Mouse (Mus musculus) testis, adult 2 months (tissue): ENCODE measurements around the gene Hist1h2bc. TPM values are rescaled to one million over a fixed set of nuclear protein-coding genes. Genes with fewer than 3 reads are reported as not detected.

Source experiments
- H3K27ac ChIP-seq: fragments of 200-500 bp; 2 replicates; pipeline ENCODE4 v1.5.1; 2012; ENCODE audit warnings: low read depth, low read length; ENCODE audit not compliant: control insufficient read depth, insufficient read depth
- H3K27me3 ChIP-seq: fragments of 200-500 bp; 2 replicates; pipeline ENCODE4 v1.6.1; 2012; ENCODE audit warnings: mild to moderate bottlenecking, low read length, moderate library complexity; ENCODE audit not compliant: control insufficient read depth, insufficient read depth
- H3K36me3 ChIP-seq: fragments of 200-500 bp; 2 replicates; pipeline ENCODE4 v1.6.1; 2012; ENCODE audit warnings: mild to moderate bottlenecking, low read length; ENCODE audit not compliant: control insufficient read depth, insufficient read depth
- H3K4me1 ChIP-seq: fragments of 200-500 bp; 2 replicates; pipeline ENCODE4 v1.6.1; 2012; ENCODE audit warnings: low read length; ENCODE audit not compliant: control insufficient read depth, insufficient read depth
- H3K4me3 ChIP-seq: fragments of 200-500 bp; 2 replicates; pipeline ENCODE4 v1.5.1; 2012; ENCODE audit warnings: low read depth, mild to moderate bottlenecking, low read length, moderate library complexity, mixed read lengths; ENCODE audit not compliant: control insufficient read depth
- CTCF ChIP-seq: fragments of 200-500 bp; IDR thresholded peaks from 2 replicates; pipeline ENCODE4 v1.5.1; 2012; ENCODE audit warnings: low read depth, mild to moderate bottlenecking, inconsistent platforms, low read length, moderate library complexity; ENCODE audit not compliant: control insufficient read depth, insufficient read depth, insufficient replicate concordance
- POLR2A ChIP-seq: fragments of 200-500 bp; IDR thresholded peaks from 2 replicates; pipeline ENCODE4 v1.6.1; 2012; ENCODE audit warnings: low read depth, mild to moderate bottlenecking, inconsistent platforms, low read length, moderate library complexity; ENCODE audit not compliant: control insufficient read depth
- polyA plus RNA-seq: library from polyadenylated mRNA; depleted of rRNA; stranded (reverse); fragments of >200 nt; gene quantifications from 2 replicates; pipeline ENCODE4 v1.2.3, GENCODE M21; 2012

Gene Hist1h2bc
- polyA plus RNA-seq, 1 experiment = 17.8 TPM

DNA sequence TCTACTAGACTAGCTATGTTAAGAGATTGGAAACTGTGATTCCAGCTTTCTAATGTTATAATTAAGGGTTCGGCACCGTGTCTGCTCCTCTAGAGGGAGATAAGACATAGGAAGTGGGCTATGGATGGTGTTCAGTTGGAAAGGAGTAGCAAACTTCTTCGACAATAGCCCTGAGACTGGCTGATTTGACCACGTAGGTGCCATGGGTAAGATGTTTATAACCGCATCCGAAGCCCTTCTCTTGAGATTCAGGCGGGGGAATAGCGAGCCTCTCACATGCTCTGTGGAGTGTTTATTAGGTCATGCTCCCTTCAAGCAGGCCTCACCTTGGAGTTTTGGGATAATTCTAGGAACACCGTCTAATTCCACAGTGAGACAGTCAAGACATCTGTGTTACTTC lies 11.0 kb downstream of the Hist1h2bc start:
- H3K27ac ChIP-seq = no peak overlapping the region; the same call in 1 of the 2 replicates
- H3K4me3 ChIP-seq = peak overlapping the region; percentile 39; the same call in 1 of the 2 replicates
- TF ChIP-seq POLR2A (no peak), CTCF (no peak)
- H3K36me3 ChIP-seq = no peaks in the 10 kb centered on the region
- H3K4me1 ChIP-seq = peaks cover 13% of the 10 kb centered on the region
- no peaks in the 10 kb centered on the region for H3K27me3 ChIP-seq

DNA sequence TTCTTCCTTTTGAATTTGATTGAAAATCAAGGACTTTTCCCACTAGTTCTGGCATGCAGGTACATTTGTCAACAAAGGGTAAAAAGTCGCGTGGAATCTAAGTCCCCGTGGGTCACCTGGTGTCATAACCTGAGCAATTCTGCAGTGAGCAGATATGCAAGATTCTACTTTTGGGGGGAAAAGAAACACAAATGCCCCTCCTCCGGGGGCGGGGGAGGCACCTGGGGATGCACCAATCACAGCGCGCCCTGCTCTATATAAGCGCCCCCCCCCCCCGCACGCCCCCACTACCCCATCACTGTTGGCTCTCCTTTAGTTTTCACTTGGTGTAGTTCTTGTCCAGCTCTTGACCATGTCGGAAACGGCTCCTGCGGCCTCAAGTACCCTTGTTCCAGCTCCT lies 11.5 kb downstream of the Hist1h2bc start, which contains the start of gene Hist1h1t:
Gene Hist1h1t (plus strand): TSS at position 301 of the 400 bp plus-strand sequence.
- TF ChIP-seq POLR2A = no peak; the same call in 1 of the 2 replicates
- no peak for TF ChIP-seq CTCF
- Histone ChIP-seq H3K27ac (peak within 1 kb of the TSS; percentile 93), H3K36me3 (no peaks in the 10 kb centered on the region), H3K27me3 (no peaks in the 10 kb centered on the region), H3K4me3 (peak within 1 kb of the TSS; percentile 76), H3K4me1 (peaks cover 13% of the 10 kb centered on the region)

DNA sequence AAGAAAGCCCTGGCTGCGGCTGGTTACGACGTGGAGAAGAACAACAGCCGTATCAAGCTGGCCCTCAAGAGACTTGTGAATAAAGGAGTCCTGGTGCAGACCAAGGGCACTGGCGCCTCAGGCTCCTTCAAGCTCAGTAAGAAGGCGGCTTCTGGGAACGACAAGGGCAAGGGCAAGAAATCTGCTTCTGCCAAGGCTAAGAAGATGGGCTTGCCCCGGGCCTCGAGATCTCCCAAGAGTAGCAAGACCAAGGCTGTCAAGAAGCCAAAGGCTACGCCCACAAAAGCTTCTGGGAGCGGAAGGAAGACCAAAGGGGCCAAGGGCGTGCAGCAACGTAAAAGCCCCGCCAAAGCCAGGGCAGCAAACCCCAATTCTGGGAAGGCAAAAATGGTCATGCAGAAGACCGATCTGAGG lies 12.1 kb downstream of the Hist1h2bc start:
- peaks cover 13% of the 10 kb centered on the region for H3K4me1 ChIP-seq
- H3K36me3 ChIP-seq = no peaks in the 10 kb centered on the region
- peak overlapping the region; percentile 76 for H3K4me3 ChIP-seq
- H3K27ac ChIP-seq = peak overlapping the region; percentile 93
- no peaks in the 10 kb centered on the region for H3K27me3 ChIP-seq
- TF ChIP-seq POLR2A (no peak), CTCF (no peak)

DNA sequence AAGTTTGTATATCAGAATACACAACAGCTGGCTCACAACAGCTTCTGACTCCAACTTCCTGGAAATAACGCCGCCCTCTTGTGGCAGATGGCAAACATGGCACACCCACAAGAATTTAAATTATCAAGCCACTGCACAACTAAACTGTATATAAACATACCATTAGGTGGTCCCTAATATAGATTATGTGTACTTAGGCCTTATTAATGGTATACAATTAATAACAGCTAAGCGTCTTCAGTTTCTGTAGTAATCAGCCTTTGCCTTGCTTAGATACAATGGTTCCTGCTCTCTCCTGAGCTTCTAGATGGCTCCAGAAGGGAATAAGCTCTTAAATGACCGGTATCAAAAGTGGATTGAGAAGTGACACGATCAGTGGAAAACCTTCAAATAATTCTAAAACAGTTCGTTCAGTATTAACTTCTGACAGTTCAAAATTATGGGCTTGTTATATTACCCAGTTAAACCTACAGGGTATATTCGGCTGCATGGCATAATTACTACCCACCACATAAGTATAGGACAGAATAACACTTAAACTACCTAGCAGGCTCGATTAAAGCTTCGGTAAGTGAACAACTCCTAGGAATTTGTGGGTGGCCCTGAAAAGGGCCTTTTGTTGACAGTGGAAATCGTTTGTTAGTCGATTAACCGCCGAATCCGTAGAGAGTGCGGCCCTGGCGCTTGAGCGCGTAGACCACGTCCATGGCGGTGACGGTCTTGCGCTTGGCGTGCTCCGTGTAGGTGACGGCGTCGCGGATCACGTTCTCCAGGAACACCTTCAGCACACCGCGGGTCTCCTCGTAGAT lies 13.7 kb downstream of the Hist1h2bc start:
- peak overlapping the region; percentile 89 for H3K4me3 ChIP-seq
- H3K4me1 ChIP-seq = peaks cover 13% of the 10 kb centered on the region
- H3K27ac ChIP-seq = peak overlapping the region; percentile 89
- H3K36me3 ChIP-seq = no peaks in the 10 kb centered on the region
- H3K27me3 ChIP-seq = no peaks in the 10 kb centered on the region
- TF ChIP-seq POLR2A (no peak), CTCF (no peak)

DNA sequence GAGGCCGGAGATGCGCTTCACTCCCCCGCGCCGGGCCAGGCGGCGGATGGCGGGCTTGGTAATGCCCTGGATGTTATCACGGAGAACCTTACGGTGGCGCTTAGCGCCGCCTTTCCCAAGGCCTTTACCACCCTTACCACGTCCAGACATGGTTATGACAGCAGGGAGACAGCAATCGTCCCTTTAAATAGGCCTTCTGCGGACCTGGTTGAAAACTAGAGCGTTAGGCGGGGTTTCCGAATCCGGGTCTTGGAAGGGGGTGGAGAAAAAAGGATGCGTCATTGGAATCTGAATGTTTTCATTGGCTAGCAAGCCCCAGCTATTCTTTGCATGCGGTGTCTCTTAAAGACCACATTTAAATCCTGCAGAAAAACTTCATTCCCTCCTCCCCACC lies 14.3 kb downstream of the Hist1h2bc start, which contains the start of gene Hist1h4c:
Gene Hist1h4c (minus strand): TSS at position 155 of the 394 bp plus-strand sequence.
- no peaks in the 10 kb centered on the region for H3K36me3 ChIP-seq
- peak within 1 kb of the TSS; percentile 89 for H3K27ac ChIP-seq
- H3K27me3 ChIP-seq = no peaks in the 10 kb centered on the region
- H3K4me3 ChIP-seq = peak within 1 kb of the TSS; percentile 89
- TF ChIP-seq POLR2A (peak; percentile 100), CTCF (no peak)
- peaks cover 13% of the 10 kb centered on the region for H3K4me1 ChIP-seq

DNA sequence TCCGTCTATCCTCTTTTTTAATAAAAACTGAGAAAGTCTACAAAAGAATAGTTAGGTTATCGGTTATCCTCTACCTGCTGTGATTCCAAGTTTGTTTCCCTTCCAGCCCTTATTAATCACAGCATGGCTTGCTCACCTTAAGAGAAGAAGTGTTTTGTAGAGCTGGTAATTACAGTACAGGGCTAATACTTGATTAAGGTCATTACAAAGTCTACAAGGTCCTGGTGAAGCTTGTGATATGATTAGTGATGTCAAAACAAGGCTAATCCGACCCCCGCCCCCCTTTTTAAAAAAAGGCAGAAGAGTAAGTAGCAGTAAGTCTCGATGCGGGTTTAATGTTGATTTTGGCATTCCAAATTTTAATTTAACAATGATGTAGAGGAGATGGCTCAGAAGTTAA lies 15.0 kb downstream of the Hist1h2bc start:
- Histone ChIP-seq H3K27me3 (no peaks in the 10 kb centered on the region), H3K4me1 (peaks cover 13% of the 10 kb centered on the region), H3K27ac (no peak overlapping the region), H3K36me3 (no peaks in the 10 kb centered on the region), H3K4me3 (no peak overlapping the region)
- TF ChIP-seq CTCF (no peak), POLR2A (no peak)

DNA sequence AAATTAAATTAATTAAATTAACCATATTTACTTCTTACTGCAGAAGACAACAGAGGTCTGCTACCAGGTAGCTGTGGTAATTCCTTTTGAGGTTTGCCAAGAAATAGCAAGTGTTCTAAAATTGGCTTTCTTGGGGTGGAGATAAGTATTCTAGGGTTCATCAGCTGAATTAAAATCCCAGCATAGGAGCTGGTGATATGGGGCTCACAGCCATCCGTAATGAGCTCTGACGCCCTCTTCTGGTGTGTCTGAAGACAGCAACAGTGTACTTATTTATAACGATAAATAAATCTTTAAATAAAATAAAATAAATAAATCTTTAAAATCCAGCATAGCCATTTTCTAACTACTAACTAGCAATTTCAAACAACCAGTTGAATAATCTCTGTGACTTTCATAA lies 15.8 kb downstream of the Hist1h2bc start:
- no peaks in the 10 kb centered on the region for H3K36me3 ChIP-seq
- TF ChIP-seq POLR2A (no peak), CTCF (no peak)
- H3K4me3 ChIP-seq = no peak overlapping the region
- H3K4me1 ChIP-seq = peaks cover 13% of the 10 kb centered on the region
- H3K27ac ChIP-seq = no peak overlapping the region
- H3K27me3 ChIP-seq = no peaks in the 10 kb centered on the region
